Mouse (Mus musculus) erythroblast, embryonic 14.5 days (primary cell): ENCODE results near the gene Pam. TPM values are rescaled to one million over a fixed set of nuclear protein-coding genes. Genes with fewer than 3 reads are reported as not detected.
"Not testable (repeated sequence)": the region's sequence is repeated elsewhere in the genome, so short reads cannot be mapped to it uniquely, and the experiment has no call there.

Experiments used
- H3K27me3 ChIP-seq: 2 replicates; pipeline ENCODE4 v1.6.1; 2012; ENCODE audit warnings: inconsistent platforms; ENCODE audit not compliant: control insufficient read depth
- H3K36me3 ChIP-seq: 2 replicates; pipeline ENCODE4 v1.6.1; 2012; ENCODE audit warnings: mild to moderate bottlenecking, inconsistent platforms; ENCODE audit not compliant: control insufficient read depth
- H3K4me1 ChIP-seq: 2 replicates; pipeline ENCODE4 v1.6.1; 2012; ENCODE audit warnings: inconsistent platforms; ENCODE audit not compliant: control insufficient read depth
- H3K4me3 ChIP-seq: replicated peaks from 2 replicates; pipeline ENCODE3; 2012; ENCODE audit warnings: moderate library complexity, mild to moderate bottlenecking, inconsistent platforms
- H3K9me3 ChIP-seq: 2 replicates; pipeline ENCODE4 v1.6.1; 2012; ENCODE audit warnings: low read length, inconsistent platforms, mixed read lengths; ENCODE audit not compliant: control insufficient read depth
- GATA1 ChIP-seq: IDR thresholded peaks from 2 replicates; pipeline ENCODE4 v1.6.1; 2012; ENCODE audit warnings: low read length, inconsistent platforms, mixed read lengths
- TAL1 ChIP-seq: IDR thresholded peaks from 3 replicates; pipeline ENCODE4 v1.6.1; 2012; ENCODE audit warnings: low read length, inconsistent platforms, mixed read lengths
- polyA plus RNA-seq: library from polyadenylated mRNA; stranded (reverse); fragments of >175 nt; gene quantifications from 2 replicates; pipeline ENCODE4 v1.2.3, GENCODE M21; 2012

Gene Pam
- polyA plus RNA-seq, 1 experiment, result 0.12 TPM

- H3K4me1 ChIP-seq, result peaks cover 11% of the 10 kb centered on the region
- no peaks in the 10 kb centered on the region for H3K27me3 ChIP-seq
- peaks cover 30% of the 10 kb centered on the region for H3K36me3 ChIP-seq
- no peak for TF ChIP-seq TAL1
- no peak for TF ChIP-seq GATA1
- H3K4me3 ChIP-seq, result no peak overlapping the region
- no peaks in the 10 kb centered on the region for H3K9me3 ChIP-seq
Measured at GRCm38 (mm10) chr1:97781674-97782073, 313.8 kb downstream of the Pam start.

- no peak overlapping the region for H3K4me3 ChIP-seq
- peaks cover 40% of the 10 kb centered on the region for H3K4me1 ChIP-seq
- no peaks in the 10 kb centered on the region for H3K27me3 ChIP-seq
- no peaks in the 10 kb centered on the region for H3K9me3 ChIP-seq
- TF ChIP-seq GATA1 (no peak), TAL1 (no peak)
- peaks cover 23% of the 10 kb centered on the region for H3K36me3 ChIP-seq
Measured at GRCm38 (mm10) chr1:97773973-97774372, 321.5 kb downstream of the Pam start.

DNA sequence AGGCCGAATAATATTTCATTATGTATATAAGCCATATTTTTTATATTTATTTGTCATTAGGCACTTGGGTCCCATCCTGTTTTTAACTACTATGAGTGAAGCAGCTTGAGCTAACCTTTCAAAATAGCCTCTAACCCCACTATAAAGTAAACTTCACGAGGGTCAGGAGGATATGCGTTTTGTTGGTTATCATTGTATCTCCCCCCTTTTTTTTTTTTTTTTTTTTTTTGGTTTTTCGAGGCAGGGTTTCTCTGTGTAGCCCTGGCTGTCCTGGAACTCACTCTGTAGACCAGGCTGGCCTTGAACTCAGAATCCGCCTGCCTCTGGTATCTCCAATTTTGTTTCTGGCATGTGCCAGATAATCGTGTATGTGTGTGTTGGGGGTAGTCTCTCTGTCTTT is 322.1 kb downstream of the Pam start:
- no peak for TF ChIP-seq TAL1
- no peak for TF ChIP-seq GATA1
- H3K4me1 ChIP-seq, result peaks cover 46% of the 10 kb centered on the region

DNA sequence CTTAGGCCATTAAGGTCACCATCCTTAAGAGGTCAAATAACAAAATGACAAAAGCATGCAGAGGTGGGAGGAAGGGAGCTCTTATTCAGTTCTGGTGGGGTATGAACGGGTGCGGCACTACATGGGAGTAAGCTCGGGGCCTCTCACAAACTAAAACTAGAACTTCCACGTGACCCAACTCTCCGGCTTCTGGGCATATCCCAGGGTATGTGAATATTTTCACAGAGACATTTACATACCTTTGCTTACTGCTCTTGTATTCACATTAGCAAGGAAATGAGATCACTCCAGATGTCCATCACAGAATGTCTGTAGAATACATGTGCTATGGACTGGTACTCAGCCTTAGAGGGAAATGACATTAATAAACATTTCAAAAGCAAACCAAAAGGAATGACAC is 323.7 kb downstream of the Pam start:
- Histone ChIP-seq H3K36me3 (peaks cover 17% of the 10 kb centered on the region), H3K27me3 (no peaks in the 10 kb centered on the region), H3K4me1 (peaks cover 56% of the 10 kb centered on the region), H3K9me3 (no peaks in the 10 kb centered on the region), H3K4me3 (peak overlapping the region; percentile 79)
- TF ChIP-seq GATA1 (no peak), TAL1 (no peak)

More for the DNA sequence above, 322.1 kb downstream of the Pam start:
- Histone ChIP-seq H3K27me3 (no peaks in the 10 kb centered on the region), H3K36me3 (peaks cover 23% of the 10 kb centered on the region), H3K4me3 (no peak overlapping the region), H3K9me3 (no peaks in the 10 kb centered on the region)

DNA sequence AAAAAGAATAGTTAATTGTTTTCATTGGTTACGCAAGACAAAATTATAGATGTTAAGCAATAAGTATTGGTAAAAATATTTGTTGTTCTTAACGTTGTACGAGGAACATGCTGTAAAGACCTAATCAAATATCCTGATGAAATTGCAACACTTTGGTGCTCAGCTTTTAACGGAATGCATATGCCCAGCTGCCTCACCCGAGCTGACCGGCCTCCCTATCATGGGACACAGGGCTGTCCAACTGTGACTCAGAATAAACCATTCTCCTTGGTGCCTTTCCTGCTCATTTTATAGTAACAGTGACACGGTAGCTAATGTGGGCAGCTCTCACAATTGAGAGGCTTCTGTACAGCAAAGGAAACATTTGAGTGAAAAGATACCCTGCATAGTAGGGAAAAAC is 324.3 kb downstream of the Pam start:
- H3K27me3 ChIP-seq, result no peaks in the 10 kb centered on the region
- H3K36me3 ChIP-seq, result peaks cover 11% of the 10 kb centered on the region
- no peaks in the 10 kb centered on the region for H3K9me3 ChIP-seq
- H3K4me3 ChIP-seq, result peak overlapping the region; percentile 79
- peaks cover 57% of the 10 kb centered on the region for H3K4me1 ChIP-seq
- no peak for TF ChIP-seq TAL1
- TF ChIP-seq GATA1, result no peak

DNA sequence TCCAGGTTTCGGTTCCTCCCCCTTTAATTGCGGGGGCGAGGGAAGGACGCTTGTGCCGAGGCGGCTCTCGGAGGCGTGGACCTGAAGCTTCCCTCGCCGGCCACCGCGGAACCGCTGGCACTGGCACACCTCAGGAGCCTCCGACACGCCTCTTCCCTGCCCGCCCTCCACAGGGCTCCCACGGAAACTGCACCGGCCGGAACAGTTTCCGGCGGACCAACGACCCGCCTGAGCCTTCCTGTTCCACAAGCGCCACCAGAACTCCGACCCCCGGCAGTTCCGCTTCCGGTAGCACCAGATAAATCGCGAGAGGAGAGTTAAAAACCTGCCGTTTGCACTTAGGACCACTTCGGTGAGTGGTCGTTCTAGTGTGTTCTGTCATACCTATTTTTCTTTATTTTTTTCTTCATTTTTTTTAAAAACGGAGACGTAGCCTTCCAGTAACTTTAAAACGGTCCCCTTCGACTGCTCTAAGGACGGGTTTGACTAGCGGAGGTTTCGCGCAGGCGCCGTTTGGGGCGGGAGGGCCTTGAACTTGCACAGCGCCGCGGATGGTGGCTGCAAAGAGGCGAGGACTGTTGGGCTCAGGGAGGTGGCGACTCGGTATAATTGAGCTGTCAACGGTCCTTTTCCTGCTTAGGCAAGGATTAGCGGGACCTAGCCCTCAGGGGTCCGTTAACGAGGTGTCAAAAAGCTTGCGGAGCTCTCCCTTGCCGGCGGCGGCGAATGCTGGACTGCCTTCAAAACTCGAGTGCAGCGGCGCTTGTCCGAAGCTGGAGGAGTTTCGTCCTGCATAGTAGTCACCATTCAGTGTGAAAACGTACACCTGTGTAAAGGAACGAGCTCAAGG is 325.3 kb downstream of the Pam start, which contains the start of the genes Gin1 and Ppip5k2:
Gin1 (plus strand) TSS at position 269 of the 850 bp plus-strand sequence.
Ppip5k2 (minus strand) TSS at position 508 of the 850 bp plus-strand sequence.
- peak within 1 kb of the TSS; percentile 79 for H3K4me3 ChIP-seq
- H3K36me3 ChIP-seq, result peaks cover 3% of the 10 kb centered on the region
- no peaks in the 10 kb centered on the region for H3K27me3 ChIP-seq
- no peak for TF ChIP-seq TAL1
- no peak for TF ChIP-seq GATA1
- H3K9me3 ChIP-seq, result no peaks in the 10 kb centered on the region
- peaks cover 63% of the 10 kb centered on the region for H3K4me1 ChIP-seq

- Histone ChIP-seq H3K36me3 (peaks cover 3% of the 10 kb centered on the region), H3K9me3 (no peaks in the 10 kb centered on the region), H3K27me3 (no peaks in the 10 kb centered on the region), H3K4me3 (peak overlapping the region; percentile 79), H3K4me1 (peaks cover 63% of the 10 kb centered on the region)
- TF ChIP-seq GATA1 (no peak; the same call in 1 of the 2 replicates), TAL1 (no peak)
Measured at GRCm38 (mm10) chr1:97769294-97769903, 326.0 kb downstream of the Pam start.

DNA sequence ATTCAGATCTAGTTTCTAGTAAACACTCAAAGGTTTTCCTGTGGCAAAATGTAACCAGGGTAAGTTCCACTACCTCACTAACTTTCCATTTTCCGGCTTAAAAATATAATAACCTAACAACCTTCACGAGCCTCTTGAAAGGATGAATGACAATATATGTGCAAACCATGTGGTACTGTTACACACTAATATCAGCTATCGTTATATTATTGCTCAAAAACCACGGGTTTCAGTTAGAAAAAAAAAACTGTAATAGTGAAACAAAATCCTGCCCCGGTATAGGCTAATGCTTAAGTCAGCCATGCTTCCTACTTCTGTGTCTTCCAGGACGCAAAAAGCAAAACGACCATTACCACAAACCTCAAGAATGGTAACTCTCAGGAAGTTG is 326.5 kb downstream of the Pam start:
- no peaks in the 10 kb centered on the region for H3K9me3 ChIP-seq
- H3K36me3 ChIP-seq, result peaks cover 3% of the 10 kb centered on the region
- H3K4me1 ChIP-seq, result peaks cover 58% of the 10 kb centered on the region
- no peaks in the 10 kb centered on the region for H3K27me3 ChIP-seq
- TF ChIP-seq TAL1 (no peak), GATA1 (no peak)
- H3K4me3 ChIP-seq, result peak overlapping the region; percentile 79

GRCm38 (mm10) chr1:97768089-97768488 is 327.4 kb downstream of the Pam start:
- H3K27me3 ChIP-seq, result no peaks in the 10 kb centered on the region
- TF ChIP-seq GATA1, result no peak
- TF ChIP-seq TAL1, result no peak
- peak overlapping the region; percentile 79 for H3K4me3 ChIP-seq
- peaks cover 3% of the 10 kb centered on the region for H3K36me3 ChIP-seq
- H3K9me3 ChIP-seq, result no peaks in the 10 kb centered on the region
- H3K4me1 ChIP-seq, result peaks cover 51% of the 10 kb centered on the region

GRCm38 (mm10) chr1:97765712-97766111 is 329.7 kb downstream of the Pam start:
- not testable (repeated sequence) for H3K36me3 ChIP-seq, H3K9me3 ChIP-seq, H3K4me3 ChIP-seq, H3K27me3 ChIP-seq
- H3K4me1 ChIP-seq, result peaks cover 31% of the 10 kb centered on the region
